Mouse (Mus musculus) natural killer cell, adult 2 months (primary cell): Measurements from ENCODE around the gene Tfr2.

ENCODE experiments used
- DNase-seq, 2 experiments: peaks; one replicate each; pipeline ENCODE4 v3.0.0; 2022; ENCODE audit warnings: low spot score in 2 of 2

Gene Tfr2

DNA sequence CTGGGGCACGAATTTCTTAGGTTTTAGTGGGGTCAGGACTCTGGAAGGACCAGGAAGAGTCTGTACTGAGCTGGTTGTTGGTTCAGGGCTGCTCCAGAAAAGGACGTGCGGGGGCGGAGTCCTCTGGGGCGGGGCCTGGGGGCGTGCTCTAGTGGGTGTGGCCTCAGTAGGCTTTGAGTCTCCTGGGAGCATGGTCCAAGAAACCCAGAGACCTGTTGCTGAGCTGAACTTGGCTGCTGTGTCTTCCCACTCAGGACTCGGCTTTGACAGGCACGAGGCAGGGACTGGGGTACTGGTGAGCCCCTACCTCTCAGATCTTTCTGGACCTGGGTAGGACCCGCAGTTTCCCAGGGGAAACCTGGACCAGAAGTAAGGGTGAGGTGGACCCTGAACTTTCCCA is at the start of gene Tfr2:
Gene Tfr2 (plus strand): TSS at position 176 of the 400 bp plus-strand sequence.
- DNase-seq = peak; percentile 43 to 60

- no peak for DNase-seq
These were observed 47.8 kb upstream of the Tfr2 start for GRCm38 (mm10) chr5:137521861-137522260.

DNA sequence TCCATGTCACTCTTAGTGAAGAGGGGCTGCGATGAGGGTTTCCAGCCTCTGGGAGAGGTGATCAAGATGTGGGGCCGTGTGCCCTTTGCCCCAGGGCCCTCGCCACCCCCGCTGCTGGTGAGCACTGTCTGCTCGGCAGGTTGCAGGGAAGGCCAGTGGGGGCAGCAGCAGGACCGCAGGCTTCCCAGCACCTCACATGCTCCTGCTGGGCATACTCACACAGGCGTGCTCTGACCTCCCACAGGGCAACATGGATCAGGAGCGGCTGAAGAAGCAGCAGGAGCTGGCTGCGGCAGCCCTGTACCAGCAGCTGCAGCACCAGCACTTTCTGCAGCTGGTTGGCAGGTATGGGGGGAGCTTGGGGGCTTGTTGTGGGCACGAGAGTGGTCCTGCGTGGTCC is 46.9 kb upstream of the Tfr2 start:
- DNase-seq = no peak

- no peak for DNase-seq
These were observed 46.0 kb upstream of the Tfr2 start for GRCm38 (mm10) chr5:137523396-137524250.

- no peak for DNase-seq
These were observed 45.5 kb upstream of the Tfr2 start for GRCm38 (mm10) chr5:137524251-137524515.

- DNase-seq = no peak
These were observed 45.0 kb upstream of the Tfr2 start for GRCm38 (mm10) chr5:137524671-137525070.

- no peak for DNase-seq
These were observed 44.1 kb upstream of the Tfr2 start for GRCm38 (mm10) chr5:137525511-137525910.

- DNase-seq = no peak
These were observed 43.3 kb upstream of the Tfr2 start for GRCm38 (mm10) chr5:137526192-137526936.

- DNase-seq = no peak
These were observed 42.2 kb upstream of the Tfr2 start for GRCm38 (mm10) chr5:137527413-137527812.

- no peak for DNase-seq
These were observed 41.2 kb upstream of the Tfr2 start for GRCm38 (mm10) chr5:137528247-137528968.

DNA sequence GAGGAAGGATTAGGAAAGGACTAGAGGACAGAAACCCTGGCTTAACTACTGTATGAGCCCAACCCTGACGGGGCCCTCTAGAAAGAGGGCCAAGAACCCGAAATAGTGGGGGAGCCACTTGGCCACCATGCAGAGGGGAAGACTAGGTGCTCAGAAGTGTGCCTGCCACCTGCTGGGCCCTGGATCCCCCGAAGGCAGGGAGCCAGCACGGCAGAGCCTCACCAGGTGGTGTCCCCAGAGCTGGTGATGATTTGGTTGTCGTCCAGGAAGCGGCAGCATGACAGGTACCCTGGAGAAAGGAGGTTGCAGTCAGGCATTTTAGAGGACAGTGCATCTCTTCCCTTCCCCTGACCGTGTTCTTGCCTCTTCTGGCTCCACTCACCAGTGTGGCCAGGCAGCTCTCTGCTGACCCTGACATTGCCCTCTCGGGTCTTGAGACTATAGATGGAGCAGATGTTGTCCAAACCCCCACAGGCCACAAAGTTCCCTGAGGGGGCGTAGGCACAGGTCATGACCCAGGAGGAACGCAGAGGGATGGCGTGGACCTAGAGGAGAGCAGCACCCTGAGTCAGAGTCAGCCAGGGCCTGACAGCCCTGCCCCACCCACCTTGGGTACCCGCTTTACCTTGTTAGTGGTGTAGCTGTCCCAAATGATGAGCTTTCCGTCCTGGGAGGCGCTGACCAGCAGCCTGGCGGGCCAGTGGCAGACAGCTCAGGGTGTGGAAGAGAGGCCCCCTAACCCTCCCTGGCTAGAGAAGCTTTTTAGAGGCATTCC is 40.2 kb upstream of the Tfr2 start:
- no peak for DNase-seq

DNA sequence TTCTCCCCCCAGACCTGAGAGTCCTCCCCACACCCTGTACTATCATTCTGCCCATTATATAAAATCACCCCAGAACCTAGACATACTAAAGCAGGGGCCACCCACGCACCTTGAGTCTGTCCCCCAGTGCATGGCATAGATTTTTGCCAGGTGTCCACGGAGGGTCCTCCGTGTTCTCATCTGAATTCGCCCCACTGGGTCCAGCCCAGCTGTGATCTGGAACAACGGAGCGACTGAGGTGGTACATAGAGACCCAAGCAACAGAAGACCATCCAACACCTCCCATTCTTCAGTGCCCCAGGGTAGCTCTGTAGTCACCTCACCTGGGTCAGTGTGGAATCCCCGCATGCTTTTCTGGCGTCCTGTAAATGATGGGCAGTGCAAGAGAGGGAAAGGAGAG is 39.6 kb upstream of the Tfr2 start:
- no peak for DNase-seq

DNA sequence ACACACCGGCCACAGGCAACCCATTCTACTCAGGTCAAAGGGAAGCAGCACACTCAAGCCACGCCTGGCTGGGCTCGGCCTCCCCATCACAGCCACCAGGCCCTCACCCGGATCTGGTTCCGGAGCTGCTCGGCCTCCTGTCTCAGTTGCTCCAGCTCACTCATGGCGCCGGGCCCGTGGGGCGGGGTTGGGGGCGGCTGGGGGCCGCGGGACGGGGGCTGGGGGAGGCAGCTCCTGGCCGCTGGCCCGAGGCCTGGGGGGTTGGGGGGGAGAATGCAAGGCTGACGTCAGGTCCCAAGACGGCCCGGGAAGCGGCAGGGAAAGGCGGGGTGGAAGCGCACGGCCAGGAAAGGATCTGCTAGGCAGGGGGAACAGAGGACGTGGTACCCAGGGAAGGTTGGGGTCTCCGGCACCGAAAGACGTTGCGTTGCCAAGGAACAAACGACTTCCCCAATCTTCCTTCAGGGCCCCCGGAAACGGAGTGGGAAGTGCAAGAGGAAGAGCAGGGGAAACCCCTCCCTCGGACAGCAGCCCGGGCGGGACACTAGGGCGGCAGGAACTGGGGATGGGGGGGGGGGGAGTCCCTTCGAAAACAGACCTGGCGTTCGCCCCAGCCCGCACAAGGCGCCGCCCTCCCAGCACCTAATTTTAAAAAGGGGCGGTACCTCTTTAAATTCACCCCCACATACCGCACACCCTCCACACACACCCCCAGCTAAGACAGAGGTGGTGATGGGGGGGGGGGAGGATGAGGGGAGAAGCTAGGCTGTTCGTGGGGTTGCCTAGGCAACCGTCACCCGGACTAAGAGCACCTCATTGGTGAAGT is 38.8 kb upstream of the Tfr2 start:
- peak; percentile 64 to 72 for DNase-seq

DNA sequence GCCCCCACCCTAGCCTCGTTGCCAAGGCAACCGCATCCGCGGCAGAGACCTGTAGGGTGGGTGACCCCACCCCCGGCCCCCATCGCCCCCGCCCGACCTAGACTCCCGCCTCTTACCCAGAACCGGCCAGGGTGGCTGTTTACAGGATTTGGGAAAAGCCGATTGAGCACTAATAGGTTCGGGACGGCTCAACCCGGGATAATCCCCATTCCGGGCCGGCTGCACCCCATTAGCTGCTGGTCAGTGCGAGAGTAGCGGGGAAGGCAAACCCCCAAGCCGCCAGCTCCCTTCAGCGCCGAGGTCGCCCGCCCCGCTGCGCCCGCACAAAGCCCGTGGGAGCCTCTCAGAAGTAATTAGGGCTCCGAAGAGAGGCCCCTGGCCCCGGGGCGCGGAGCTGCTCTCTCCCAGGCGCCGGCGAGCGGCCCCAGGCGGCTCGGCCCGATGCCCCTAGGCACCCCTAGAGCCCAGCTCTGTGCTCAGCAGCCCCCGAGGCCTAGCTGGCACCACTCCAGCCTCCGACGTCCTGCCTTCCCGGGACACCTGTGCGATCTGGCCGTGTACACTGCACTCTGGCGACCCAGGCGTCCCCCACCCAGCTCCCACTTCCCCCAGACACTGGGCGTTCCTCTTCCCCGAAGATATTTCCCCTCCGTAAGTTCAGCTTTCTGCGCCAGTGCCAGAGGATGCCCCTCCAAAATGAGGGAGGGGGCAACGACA is 38.1 kb upstream of the Tfr2 start:
- no peak for DNase-seq

DNA sequence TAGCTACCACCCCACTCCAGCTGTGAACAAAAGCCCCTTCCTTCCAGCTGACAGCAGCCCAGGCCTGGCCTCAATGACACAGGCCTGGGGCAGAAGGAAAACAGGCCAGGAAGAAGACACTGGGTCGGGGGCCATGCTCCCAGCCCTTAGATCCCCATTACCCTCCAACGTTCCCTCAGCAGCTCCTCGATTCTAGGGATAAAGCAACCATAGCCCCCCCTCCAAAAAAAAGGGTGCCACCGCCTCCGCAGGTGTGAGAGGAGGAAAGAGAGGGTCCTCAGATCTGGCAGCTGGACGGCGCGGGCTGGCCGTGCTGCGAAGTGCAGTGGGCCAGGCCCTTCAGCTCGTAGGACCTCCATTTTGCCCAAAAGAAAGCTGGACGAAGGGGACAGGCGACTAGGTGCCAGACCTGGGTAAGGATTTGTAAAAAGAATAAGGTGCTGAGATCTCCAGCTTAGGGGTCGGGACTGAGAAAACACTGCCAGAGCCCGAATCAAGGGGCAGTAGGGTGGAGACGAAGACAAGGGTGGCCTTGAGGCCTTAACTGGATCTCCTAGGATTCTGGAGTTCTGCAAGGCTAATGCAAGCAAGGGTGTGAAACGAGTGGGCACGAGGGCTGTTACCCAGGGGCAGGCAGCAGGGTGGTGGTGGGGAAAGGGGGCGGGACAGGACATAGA is 37.4 kb upstream of the Tfr2 start:
- no peak for DNase-seq

GRCm38 (mm10) chr5:137532808-137533116 is 36.9 kb upstream of the Tfr2 start:
- DNase-seq = no peak

GRCm38 (mm10) chr5:137533117-137533827 is 36.4 kb upstream of the Tfr2 start, which contains the start of the genes Epo and Gnb2:
Epo (minus strand) TSS chr5:137533242.
Gnb2 (minus strand) TSS chr5:137533510.
- DNase-seq = peak; percentile 96

DNA sequence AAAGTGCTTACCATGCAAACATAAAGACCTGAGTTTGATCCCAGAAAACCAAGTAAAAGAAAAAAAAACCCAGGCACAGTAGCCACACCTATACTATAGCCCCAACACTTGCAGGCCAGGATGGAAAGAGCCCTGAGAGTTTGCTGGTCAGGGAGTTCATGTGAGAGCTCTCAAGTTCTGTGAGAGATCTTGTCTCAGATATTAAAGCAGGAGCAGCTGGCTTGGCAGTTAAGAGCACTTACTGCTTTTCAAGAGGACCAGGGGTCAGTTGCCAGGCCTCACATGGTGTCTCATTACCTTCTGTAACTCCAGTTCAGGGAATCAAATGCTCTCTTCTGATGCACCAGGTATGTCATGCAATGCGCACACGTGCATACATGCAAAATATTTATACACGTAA is 34.9 kb upstream of the Tfr2 start:
- DNase-seq = no peak

GRCm38 (mm10) chr5:137535318-137535717 is 34.3 kb upstream of the Tfr2 start:
- DNase-seq = no peak
